9 mouse cellular contexts compared by ENCODE assay signal in the genomic region with DNA sequence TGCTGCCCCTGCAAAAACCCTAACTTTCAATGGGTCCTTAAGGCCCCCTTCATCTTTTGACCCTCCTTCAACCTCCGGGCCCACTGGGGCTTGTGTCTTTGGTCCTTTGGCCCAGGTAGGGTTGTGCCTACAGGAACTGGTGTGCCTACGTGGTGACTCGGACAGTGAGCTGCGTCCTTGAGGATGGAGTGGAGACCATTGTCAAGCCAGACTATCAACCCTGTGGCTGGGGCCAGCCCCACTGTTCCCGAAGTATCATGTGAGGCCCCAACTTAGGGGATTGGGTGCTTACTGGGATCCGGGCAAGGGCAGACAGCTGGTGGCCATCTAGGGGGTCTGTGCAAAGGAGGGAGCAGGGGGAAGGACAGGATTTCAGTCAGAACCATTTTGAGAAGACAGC. TPM values are rescaled to one million over a fixed set of nuclear protein-coding genes. Genes with fewer than 3 reads are reported as not detected.
DNase-seq lines count a peak whose midpoint lies in the region; ATAC-seq and TF ChIP-seq lines count a peak whose summit lies in the region.
"Had no signal": no experiment of that assay in that cellular context is flagged by ENCODE, and none has a peak within 500 bp of the region (broad histone marks: within the 10 kb centered on the region; RNA-seq: fewer than 3 reads in every experiment).

No protein-coding gene starts in this region.

- peak overlapping the region; percentile 51 for H3K4me3 ChIP-seq in heart, embryonic 12.5 days
- H3K4me3 ChIP-seq in limb, embryonic 13.5 days, result peak overlapping the region; percentile 65
- H3K4me3 ChIP-seq in stomach, postnatal 0 days (ENCODE audit: low read depth, low read length), result peak overlapping the region; percentile 43

- H3K27ac ChIP-seq in heart, embryonic 12.5 days (ENCODE audit: poor library complexity, severe bottlenecking), result peak overlapping the region; percentile 94
- H3K27ac ChIP-seq in limb, embryonic 13.5 days, result peak overlapping the region; percentile 99
- peak overlapping the region; percentile 92 for H3K27ac ChIP-seq in stomach, postnatal 0 days (replicated peaks)

- no peak for TF ChIP-seq CTCF in stomach, postnatal 0 days (IDR thresholded peaks at IDR 0.05; ENCODE audit: low read depth)

- H3K4me2 ChIP-seq in heart, embryonic 12.5 days, result peak overlapping the region; percentile 74
- peak overlapping the region; percentile 99 for H3K4me2 ChIP-seq in limb, embryonic 13.5 days (replicated peaks)
- peak overlapping the region; percentile 75 for H3K4me2 ChIP-seq in stomach, postnatal 0 days (replicated peaks; ENCODE audit: low read depth)

- peak overlapping the region; percentile 75 for H3K9ac ChIP-seq in heart, embryonic 12.5 days
- peak overlapping the region; percentile 89 for H3K9ac ChIP-seq in limb, embryonic 13.5 days
- H3K9ac ChIP-seq in stomach, postnatal 0 days (ENCODE audit: low read length), result peak overlapping the region; percentile 67

- H3K9me3 ChIP-seq in heart, embryonic 12.5 days (replicated peaks), result no peaks in the 10 kb centered on the region
- no peaks in the 10 kb centered on the region for H3K9me3 ChIP-seq in limb, embryonic 13.5 days
- no peaks in the 10 kb centered on the region for H3K9me3 ChIP-seq in stomach, postnatal 0 days (ENCODE audit: control insufficient read depth, low read length)

- no peak for ATAC-seq in heart, embryonic 12.5 days (ENCODE audit: insufficient number of reproducible peaks, low FRiP score)
- ATAC-seq in limb, embryonic 13.5 days (ENCODE audit: low FRiP score, low read depth), result no peak
- no peak for ATAC-seq in stomach, postnatal 0 days (ENCODE audit: low FRiP score, low TSS enrichment)

- peaks cover 33% of the 10 kb centered on the region for H3K36me3 ChIP-seq in heart, embryonic 12.5 days
- H3K36me3 ChIP-seq in limb, embryonic 13.5 days, result peaks cover 33% of the 10 kb centered on the region
- H3K36me3 ChIP-seq in stomach, postnatal 0 days (ENCODE audit: control insufficient read depth, insufficient read depth, low read length), result peaks cover 16% of the 10 kb centered on the region

- 57% methylated on average over 6 of the region's 6 CpGs for WGBS in heart, embryonic 12.5 days
- WGBS in limb, embryonic 13.5 days, result 32% methylated on average over 6 of the region's 6 CpGs
- 31% methylated on average over 6 of the region's 6 CpGs for WGBS in stomach, postnatal 0 days

- intact Hi-C loops in heart, postnatal 36 days (cut with DNase I), result loop anchor here (2.0 kb wide), 2 partner anchors 26 to 108 kb away; a partner anchor contains a TSS

- TF ChIP-seq EP300 in stomach, postnatal 0 days (optimal IDR thresholded peaks at IDR 0.05), result no peak

- H3K4me1 ChIP-seq in heart, embryonic 12.5 days (replicated peaks), result peaks cover 81% of the 10 kb centered on the region
- H3K4me1 ChIP-seq in limb, embryonic 13.5 days, result peaks cover 88% of the 10 kb centered on the region
- H3K4me1 ChIP-seq in stomach, postnatal 0 days (replicated peaks; ENCODE audit: control insufficient read depth, insufficient read depth), result peaks cover 8% of the 10 kb centered on the region

- no peak for DNase-seq in heart, postnatal 36 days
- DNase-seq in thymus, postnatal 4 days, result peak; percentile 48
- no peak for DNase-seq in thymus, adult 18-20 months
- no peak for DNase-seq in stomach, postnatal 0 days (ENCODE audit: low spot score)
- DNase-seq in adrenal gland, adult 18-20 months (ENCODE audit: low spot score in 2 of 2), result no peak
- DNase-seq in gastrocnemius, postnatal 4 days (ENCODE audit: low spot score in 2 of 2), result no peak

- no peaks in the 10 kb centered on the region for H3K27me3 ChIP-seq in heart, embryonic 12.5 days (replicated peaks)
- no peaks in the 10 kb centered on the region for H3K27me3 ChIP-seq in limb, embryonic 13.5 days
- H3K27me3 ChIP-seq in stomach, postnatal 0 days (ENCODE audit: control insufficient read depth, insufficient read depth, low read length), result no peaks in the 10 kb centered on the region

RNA-seq across cellular contexts. Expression of a gene that starts 1.6 kb away (rescaled TPM):
- 179 and 187 TPM in 2 replicates for polyA plus RNA-seq in heart, embryonic 12.5 days (2016; fragmentation: Nextera tagmentation; extraction: Ambion mirVana)
- total RNA-seq in heart, postnatal 36 days (2021), result 10 to 100 TPM; 22.0 to 23.7 TPM
- 279 and 281 TPM in 2 replicates for polyA plus RNA-seq in limb, embryonic 13.5 days (2015; fragmentation: Nextera tagmentation; extraction: Ambion mirVana)
- polyA plus RNA-seq in stomach, postnatal 0 days (2015; fragmentation: Nextera tagmentation; extraction: Ambion mirVana), result 85.6 and 97.0 TPM in 2 replicates
- total RNA-seq in adrenal gland, adult 18-20 months (2021), result 10 to 100 TPM; 36.3 to 38.9 TPM
- 100 to 1,000 TPM in 1 of 2 experiments, 10 to 100 TPM in 1; 86.8 to 104 TPM for total RNA-seq in gastrocnemius, postnatal 4 days (2021)

RNA-seq across cellular contexts. Expression of a gene that starts 6.4 kb away (rescaled TPM):
- polyA plus RNA-seq in heart, embryonic 12.5 days (2016; fragmentation: Nextera tagmentation; extraction: Ambion mirVana), result 6.5 and 8.1 TPM in 2 replicates
- 10 to 100 TPM; 19.9 to 26.6 TPM for total RNA-seq in heart, postnatal 36 days (2021)
- polyA plus RNA-seq in limb, embryonic 13.5 days (2015; fragmentation: Nextera tagmentation; extraction: Ambion mirVana), result 20.0 and 22.6 TPM in 2 replicates
- 28.4 and 33.6 TPM in 2 replicates for polyA plus RNA-seq in stomach, postnatal 0 days (2015; fragmentation: Nextera tagmentation; extraction: Ambion mirVana)
- total RNA-seq in adrenal gland, adult 18-20 months (2021), result 10 to 100 TPM; 58.3 to 59.0 TPM
- total RNA-seq in gastrocnemius, postnatal 4 days (2021), result 10 to 100 TPM; 26.7 to 29.8 TPM

RNA-seq across cellular contexts. Expression of a gene that starts 7.3 kb away (rescaled TPM):
- 386 and 388 TPM in 2 replicates for polyA plus RNA-seq in heart, embryonic 12.5 days (2016; fragmentation: Nextera tagmentation; extraction: Ambion mirVana)
- 100 to 1,000 TPM; 143 to 152 TPM for total RNA-seq in heart, postnatal 36 days (2021)
- polyA plus RNA-seq in limb, embryonic 13.5 days (2015; fragmentation: Nextera tagmentation; extraction: Ambion mirVana), result 408 and 424 TPM in 2 replicates
- 368 and 397 TPM in 2 replicates for polyA plus RNA-seq in stomach, postnatal 0 days (2015; fragmentation: Nextera tagmentation; extraction: Ambion mirVana)
- total RNA-seq in adrenal gland, adult 18-20 months (2021), result 100 to 1,000 TPM; 219 to 254 TPM
- total RNA-seq in gastrocnemius, postnatal 4 days (2021), result 100 to 1,000 TPM; 171 to 194 TPM

RNA-seq across cellular contexts. Expression of a gene that starts 26.4 kb away (rescaled TPM):
- polyA plus RNA-seq in heart, embryonic 12.5 days (2016; fragmentation: Nextera tagmentation; extraction: Ambion mirVana), result 12.5 and 14.4 TPM in 2 replicates
- 1 to 10 TPM; 4.1 to 7.1 TPM for total RNA-seq in heart, postnatal 36 days (2021)
- polyA plus RNA-seq in limb, embryonic 13.5 days (2015; fragmentation: Nextera tagmentation; extraction: Ambion mirVana), result 32.5 and 34.0 TPM in 2 replicates
- polyA plus RNA-seq in stomach, postnatal 0 days (2015; fragmentation: Nextera tagmentation; extraction: Ambion mirVana), result 6.9 and 9.1 TPM in 2 replicates
- total RNA-seq in adrenal gland, adult 18-20 months (2021), result 1 to 10 TPM; 8.3 TPM
- 10 to 100 TPM in 1 of 2 experiments, 1 to 10 TPM in 1; 8.3 to 10.0 TPM for total RNA-seq in gastrocnemius, postnatal 4 days (2021)

RNA-seq across cellular contexts. Expression of a gene that starts 30.5 kb away (rescaled TPM):
- polyA plus RNA-seq in heart, embryonic 12.5 days (2016; fragmentation: Nextera tagmentation; extraction: Ambion mirVana), result 4.9 and 5.2 TPM in 2 replicates
- total RNA-seq in heart, postnatal 36 days (2021), result under 1 TPM; 0.70 to 0.89 TPM
- 7.6 and 8.7 TPM in 2 replicates for polyA plus RNA-seq in limb, embryonic 13.5 days (2015; fragmentation: Nextera tagmentation; extraction: Ambion mirVana)
- polyA plus RNA-seq in stomach, postnatal 0 days (2015; fragmentation: Nextera tagmentation; extraction: Ambion mirVana), result 22.5 and 24.8 TPM in 2 replicates
- 1 to 10 TPM; 1.0 to 1.9 TPM for total RNA-seq in adrenal gland, adult 18-20 months (2021)
- total RNA-seq in gastrocnemius, postnatal 4 days (2021), result 1 to 10 TPM; 9.5 to 10.0 TPM
- total RNA-seq: megakaryocyte-erythroid progenitor cell, adult 5-6 weeks had no signal
